Mouse (Mus musculus): Measurements from ENCODE around the gene Sun2.

DNA sequence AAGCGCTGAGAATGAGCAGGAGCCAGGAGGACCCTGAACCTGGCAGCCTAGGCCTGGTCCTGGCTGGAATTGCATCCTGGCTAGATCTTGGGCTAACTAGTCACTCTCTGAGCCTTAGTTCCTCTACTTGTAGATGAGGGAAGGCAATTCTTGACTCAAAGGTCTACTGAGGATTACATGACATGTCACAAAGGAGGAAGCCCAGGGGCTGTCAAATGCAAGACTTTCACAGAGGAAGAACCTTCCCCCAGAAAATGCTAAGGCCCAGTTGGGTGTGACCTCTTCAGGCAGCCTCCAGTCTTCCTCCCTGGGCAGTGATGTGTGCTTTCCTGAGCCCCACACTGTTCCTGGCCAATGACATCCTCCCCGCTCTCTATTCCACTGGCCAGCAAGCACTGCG, 14.8 kb upstream of the Sun2 start:
- no peak for TF ChIP-seq CTCF (IDR thresholded peaks at IDR 0.05; ENCODE audit: low read depth, low read length)
- no peak for TF ChIP-seq POLR2A (IDR thresholded peaks at IDR 0.05; ENCODE audit: extremely low read depth, insufficient read depth, low read length)

All from liver, adult 2 months (tissue).